Mouse (Mus musculus) midbrain, postnatal 0 days (tissue): ENCODE data around the gene Sds. TPM values are rescaled to one million over a fixed set of nuclear protein-coding genes. Genes with fewer than 3 reads are reported as not detected.

Source experiments
- ATAC-seq: fragments of 200-750 bp; cut with Nextera tagmentation; 2 replicates; pipeline ENCODE4 v1.8.0; 2017; ENCODE audit warnings: moderate number of reproducible peaks, mild to moderate bottlenecking, moderate TSS enrichment, moderate library complexity; ENCODE audit not compliant: low FRiP score
- DNase-seq: peaks from one replicate; pipeline ENCODE4 v3.0.0-alpha.2; 2015; ENCODE audit warnings: low spot score
- H3K27ac ChIP-seq: fragments of 300-500 bp; sonication (generic); 2 replicates; pipeline ENCODE4 v1.5.1; 2014; ENCODE audit warnings: low read depth, mild to moderate bottlenecking, low read length, mixed read lengths
- H3K27me3 ChIP-seq: fragments of 300-500 bp; sonication (generic); 2 replicates; pipeline ENCODE4 v1.6.1; 2014; ENCODE audit warnings: low read length, control low read depth, mixed read lengths; ENCODE audit not compliant: insufficient read depth
- H3K36me3 ChIP-seq: fragments of 300-500 bp; sonication (generic); 2 replicates; pipeline ENCODE4 v1.6.1; 2014; ENCODE audit warnings: low read length, control low read depth, mixed read lengths; ENCODE audit not compliant: insufficient read depth
- H3K4me1 ChIP-seq: fragments of 300-500 bp; sonication (generic); 2 replicates; pipeline ENCODE4 v1.6.1; 2014; ENCODE audit warnings: mild to moderate bottlenecking, control low read depth, antibody characterized with exemption, low read length, mixed read lengths; ENCODE audit not compliant: insufficient read depth
- H3K4me2 ChIP-seq: fragments of 300-500 bp; sonication (generic); 2 replicates; pipeline ENCODE4 v1.6.1; 2014; ENCODE audit warnings: low read depth, mild to moderate bottlenecking, low read length, mixed read lengths; ENCODE audit not compliant: poor library complexity, severe bottlenecking
- H3K4me3 ChIP-seq: fragments of 300-500 bp; sonication (generic); 2 replicates; pipeline ENCODE4 v1.5.1; 2014; ENCODE audit warnings: low read depth, mild to moderate bottlenecking, low read length, moderate library complexity
- H3K9ac ChIP-seq: fragments of 300-500 bp; sonication (generic); replicated peaks from 2 replicates; pipeline ENCODE4 v1.6.1; 2014; ENCODE audit warnings: mild to moderate bottlenecking, low read length, moderate library complexity, mixed read lengths; ENCODE audit not compliant: poor library complexity, severe bottlenecking
- H3K9me3 ChIP-seq: fragments of 300-500 bp; sonication (generic); 2 replicates; pipeline ENCODE4 v1.6.1; 2016; ENCODE audit warnings: low read length, control low read depth
- CTCF ChIP-seq: IDR thresholded peaks from 2 replicates; pipeline ENCODE4 v1.5.1; 2016; ENCODE audit warnings: antibody characterized with exemption, mild to moderate bottlenecking
- WGBS: fragments of 180-500 bp; shearing (Covaris S2); extraction: QIAGEN DNeasy Blood & Tissue Kit; methylation state at CpG from one replicate; pipeline ENCODE4 v1.1.7; 2014; 5-methylcytosine and 5-hydroxymethylcytosine counted together
- polyA plus RNA-seq: library from polyadenylated mRNA; unstranded; fragments of >200 nt; fragmentation: Nextera tagmentation; extraction: Ambion mirVana; gene quantifications from 2 replicates; pipeline ENCODE4 v1.2.1, GENCODE M21; 2015
- total RNA-seq: library from RNA; depleted of rRNA; stranded (reverse); fragments of >200 nt; gene quantifications from 2 replicates; pipeline ENCODE4 v1.2.3, GENCODE M21; 2014

Sds gene
- total and polyA plus RNA-seq, 2 experiments from 2014 or later: 0.17 TPM; not detected in 1

- ATAC-seq (no peak), DNase-seq (no peak)
- Histone ChIP-seq H3K9me3 (no peaks in the 10 kb centered on the region), H3K27ac (no peak overlapping the region), H3K4me2 (no peak overlapping the region), H3K9ac (no peak overlapping the region), H3K4me1 (no peaks in the 10 kb centered on the region), H3K27me3 (no peaks in the 10 kb centered on the region; the same call in 1 of the 2 replicates), H3K4me3 (no peak overlapping the region), H3K36me3 (no peaks in the 10 kb centered on the region)
- WGBS: 71% methylated on average over 14 of the region's 14 CpGs
- no peak for TF ChIP-seq CTCF
Measured at GRCm38 (mm10) chr5:120454756-120455337, 21.5 kb upstream of the Sds start.

GRCm38 (mm10) chr5:120456253-120456652 is 20.1 kb upstream of the Sds start:
- 38% methylated on average over 1 of the region's 1 CpGs for WGBS

GRCm38 (mm10) chr5:120456841-120457554 is 19.3 kb upstream of the Sds start:
- no peak overlapping the region for H3K4me2 ChIP-seq
- no peaks in the 10 kb centered on the region for H3K9me3 ChIP-seq
- no peak overlapping the region for H3K27ac ChIP-seq
- DNase-seq (no peak), ATAC-seq (no peak)
- no peak overlapping the region for H3K9ac ChIP-seq
- no peak for TF ChIP-seq CTCF
- H3K27me3 ChIP-seq: no peaks in the 10 kb centered on the region; the same call in 1 of the 2 replicates
- no peaks in the 10 kb centered on the region for H3K36me3 ChIP-seq
- no peak overlapping the region for H3K4me3 ChIP-seq
- WGBS: 45% methylated on average over 7 of the region's 7 CpGs
- H3K4me1 ChIP-seq: no peaks in the 10 kb centered on the region

More at GRCm38 (mm10) chr5:120456253-120456652, 20.1 kb upstream of the Sds start:
- H3K4me2 ChIP-seq: no peak overlapping the region
- no peak overlapping the region for H3K4me3 ChIP-seq
- H3K27ac ChIP-seq: no peak overlapping the region
- no peaks in the 10 kb centered on the region for H3K36me3 ChIP-seq
- H3K4me1 ChIP-seq: no peaks in the 10 kb centered on the region
- no peaks in the 10 kb centered on the region for H3K9me3 ChIP-seq
- H3K27me3 ChIP-seq: no peaks in the 10 kb centered on the region; the same call in 1 of the 2 replicates
- no peak for TF ChIP-seq CTCF
- no peak overlapping the region for H3K9ac ChIP-seq
- ATAC-seq (no peak), DNase-seq (no peak)

GRCm38 (mm10) chr5:120457628-120458027 is 18.7 kb upstream of the Sds start:
- TF ChIP-seq CTCF: peak; percentile 85
- ATAC-seq (peak; percentile 35; the same call in 1 of the 2 replicates), DNase-seq (peak; percentile 88)
- Histone ChIP-seq H3K4me1 (no peaks in the 10 kb centered on the region), H3K9ac (no peak overlapping the region), H3K36me3 (no peaks in the 10 kb centered on the region), H3K27me3 (no peaks in the 10 kb centered on the region; the same call in 1 of the 2 replicates), H3K4me2 (no peak overlapping the region), H3K27ac (no peak overlapping the region), H3K9me3 (no peaks in the 10 kb centered on the region), H3K4me3 (no peak overlapping the region)
- WGBS: 8% methylated on average over 9 of the region's 9 CpGs

GRCm38 (mm10) chr5:120459133-120459532 is 17.2 kb upstream of the Sds start:
- no peaks in the 10 kb centered on the region for H3K9me3 ChIP-seq
- no peaks in the 10 kb centered on the region for H3K36me3 ChIP-seq
- no peak for TF ChIP-seq CTCF
- H3K9ac ChIP-seq: no peak overlapping the region
- DNase-seq (no peak), ATAC-seq (no peak)
- H3K4me3 ChIP-seq: no peak overlapping the region
- no peak overlapping the region for H3K4me2 ChIP-seq
- no peak overlapping the region for H3K27ac ChIP-seq
- 76% methylated on average over 9 of the region's 10 CpGs for WGBS
- H3K27me3 ChIP-seq: no peaks in the 10 kb centered on the region; the same call in 1 of the 2 replicates
- H3K4me1 ChIP-seq: no peaks in the 10 kb centered on the region

- H3K27me3 ChIP-seq: no peaks in the 10 kb centered on the region
- WGBS: 74% methylated on average over 15 of the region's 15 CpGs
- H3K9me3 ChIP-seq: no peaks in the 10 kb centered on the region
- no peak overlapping the region for H3K4me3 ChIP-seq
- H3K4me1 ChIP-seq: no peaks in the 10 kb centered on the region
- ATAC-seq (no peak), DNase-seq (no peak)
- H3K36me3 ChIP-seq: no peaks in the 10 kb centered on the region
- no peak overlapping the region for H3K4me2 ChIP-seq
- no peak for TF ChIP-seq CTCF
- no peak overlapping the region for H3K27ac ChIP-seq
- H3K9ac ChIP-seq: no peak overlapping the region
Measured at GRCm38 (mm10) chr5:120461902-120462301, 14.4 kb upstream of the Sds start.
